Mouse (Mus musculus) limb, embryonic 12.5 days (tissue): ENCODE measurements around the gene Nav3. TPM values are rescaled to one million over a fixed set of nuclear protein-coding genes. Genes with fewer than 3 reads are reported as not detected.

Source experiments
- ATAC-seq: fragments of 200-750 bp; cut with Nextera tagmentation; 2 replicates; pipeline ENCODE4 v1.8.0; 2017; ENCODE audit warnings: low read depth, moderate TSS enrichment; ENCODE audit not compliant: insufficient number of reproducible peaks, insufficient read depth, low FRiP score, low TSS enrichment
- H3K27ac ChIP-seq: fragments of 300-500 bp; sonication (generic); 2 replicates; pipeline ENCODE4 v1.5.1; 2016; ENCODE audit warnings: mild to moderate bottlenecking, moderate library complexity
- H3K27me3 ChIP-seq: fragments of 300-500 bp; sonication (generic); 2 replicates; pipeline ENCODE4 v1.6.1; 2016; ENCODE audit warnings: mild to moderate bottlenecking, moderate library complexity
- H3K36me3 ChIP-seq: fragments of 300-500 bp; sonication (generic); 2 replicates; pipeline ENCODE4 v1.6.1; 2016; ENCODE audit warnings: mild to moderate bottlenecking, moderate library complexity
- H3K4me1 ChIP-seq: fragments of 300-500 bp; sonication (generic); replicated peaks from 2 replicates; pipeline ENCODE4 v1.6.1; 2016
- H3K4me2 ChIP-seq: fragments of 300-500 bp; sonication (generic); 2 replicates; pipeline ENCODE4 v1.6.1; 2016; ENCODE audit warnings: mild to moderate bottlenecking, moderate library complexity
- H3K4me3 ChIP-seq: fragments of 300-500 bp; sonication (generic); replicated peaks from 2 replicates; pipeline ENCODE4 v1.5.1; 2016; ENCODE audit warnings: mild to moderate bottlenecking
- H3K9ac ChIP-seq: fragments of 300-500 bp; sonication (generic); replicated peaks from 2 replicates; pipeline ENCODE4 v1.6.1; 2016; ENCODE audit warnings: mild to moderate bottlenecking, moderate library complexity
- H3K9me3 ChIP-seq: fragments of 300-500 bp; sonication (generic); 2 replicates; pipeline ENCODE4 v1.6.1; 2016; ENCODE audit warnings: mild to moderate bottlenecking, moderate library complexity
- WGBS: fragments of 180-500 bp; shearing (Covaris S2); methylation state at CpG from one replicate; pipeline ENCODE4 v1.1.7; 2016; 5-methylcytosine and 5-hydroxymethylcytosine counted together
- polyA plus RNA-seq: library from polyadenylated mRNA; unstranded; fragments of >200 nt; fragmentation: Nextera tagmentation; extraction: Ambion mirVana; gene quantifications from 2 replicates; pipeline ENCODE4 v1.2.1, GENCODE M21; 2016

The Nav3 gene
- polyA plus RNA-seq, 1 experiment from 2014 or later: 3.0 TPM

GRCm38 (mm10) chr10:109740326-109740725, 715.7 kb downstream of the Nav3 start:
- Histone ChIP-seq H3K27me3 (no peaks in the 10 kb centered on the region), H3K27ac (no peak overlapping the region), H3K4me1 (no peaks in the 10 kb centered on the region), H3K9ac (no peak overlapping the region), H3K4me2 (no peak overlapping the region), H3K9me3 (peaks cover 3% of the 10 kb centered on the region; the same call in 1 of the 2 replicates), H3K36me3 (no peaks in the 10 kb centered on the region), H3K4me3 (no peak overlapping the region)
- no peak for ATAC-seq
- WGBS: 63% methylated on average over 3 of the region's 3 CpGs

DNA sequence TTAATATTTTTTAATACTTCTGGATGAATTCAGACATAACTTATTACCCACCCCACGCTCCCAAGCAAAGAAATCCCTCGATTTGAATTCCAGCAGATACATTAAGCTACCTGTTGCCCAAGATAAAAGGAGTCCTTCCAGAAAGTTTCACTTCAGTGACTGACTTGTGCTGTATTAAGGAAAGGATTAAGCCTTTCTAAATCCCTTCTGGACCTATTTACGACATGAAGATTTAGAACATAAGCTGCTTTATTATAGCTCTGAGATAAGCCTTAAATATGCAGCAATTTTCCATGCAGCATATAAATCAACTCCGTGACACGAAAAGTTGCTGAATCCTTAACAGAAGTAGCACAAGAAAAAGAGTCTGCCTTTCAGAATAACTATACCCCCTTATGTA, 732.4 kb downstream of the Nav3 start:
- no peaks in the 10 kb centered on the region for H3K27me3 ChIP-seq
- H3K9ac ChIP-seq: no peak overlapping the region
- H3K4me1 ChIP-seq: no peaks in the 10 kb centered on the region
- no peaks in the 10 kb centered on the region for H3K9me3 ChIP-seq
- 72% methylated on average over 5 of the region's 5 CpGs for WGBS
- no peak overlapping the region for H3K4me3 ChIP-seq
- no peak overlapping the region for H3K27ac ChIP-seq
- H3K4me2 ChIP-seq: no peak overlapping the region
- no peak for ATAC-seq
- H3K36me3 ChIP-seq: no peaks in the 10 kb centered on the region

GRCm38 (mm10) chr10:109718808-109719207, 737.2 kb downstream of the Nav3 start:
- Histone ChIP-seq H3K9ac (no peak overlapping the region), H3K27me3 (no peaks in the 10 kb centered on the region), H3K36me3 (no peaks in the 10 kb centered on the region), H3K27ac (no peak overlapping the region), H3K9me3 (no peaks in the 10 kb centered on the region), H3K4me2 (no peak overlapping the region), H3K4me1 (no peaks in the 10 kb centered on the region), H3K4me3 (no peak overlapping the region)
- ATAC-seq: no peak
- 88% methylated on average over 2 of the region's 2 CpGs for WGBS

- 77% methylated on average over 5 of the region's 5 CpGs for WGBS
- no peak for ATAC-seq
- H3K36me3 ChIP-seq: no peaks in the 10 kb centered on the region
- no peaks in the 10 kb centered on the region for H3K27me3 ChIP-seq
- no peak overlapping the region for H3K9ac ChIP-seq
- no peak overlapping the region for H3K4me2 ChIP-seq
- no peaks in the 10 kb centered on the region for H3K4me1 ChIP-seq
- no peaks in the 10 kb centered on the region for H3K9me3 ChIP-seq
- no peak overlapping the region for H3K4me3 ChIP-seq
- H3K27ac ChIP-seq: no peak overlapping the region
Observed at GRCm38 (mm10) chr10:109718390-109718789, 737.6 kb downstream of the Nav3 start.

DNA sequence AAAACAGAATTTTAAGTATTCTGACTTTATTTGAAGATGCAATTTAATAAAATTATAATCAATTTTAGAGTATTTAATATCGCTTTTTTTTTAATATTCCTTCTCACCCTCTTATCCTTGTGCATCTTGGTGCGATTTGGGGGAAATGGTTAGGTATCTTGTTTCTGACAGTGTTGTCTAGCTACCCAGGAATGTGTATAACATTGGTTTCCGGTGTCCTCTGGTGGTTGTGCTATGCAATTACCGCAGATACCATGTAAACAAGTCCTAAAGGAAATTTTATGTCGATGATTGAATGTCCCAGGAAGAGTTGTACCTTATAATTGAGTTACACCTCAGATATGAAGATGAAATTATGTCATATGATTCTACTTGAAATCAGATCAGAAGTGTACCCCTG, 743.0 kb downstream of the Nav3 start:
- no peak for ATAC-seq
- no peak overlapping the region for H3K4me3 ChIP-seq
- H3K4me2 ChIP-seq: no peak overlapping the region
- H3K4me1 ChIP-seq: no peaks in the 10 kb centered on the region
- no peak overlapping the region for H3K27ac ChIP-seq
- 49% methylated on average over 5 of the region's 5 CpGs for WGBS
- no peaks in the 10 kb centered on the region for H3K36me3 ChIP-seq
- no peaks in the 10 kb centered on the region for H3K27me3 ChIP-seq
- no peak overlapping the region for H3K9ac ChIP-seq
- no peaks in the 10 kb centered on the region for H3K9me3 ChIP-seq

GRCm38 (mm10) chr10:109699771-109700335, 756.2 kb downstream of the Nav3 start:
- Histone ChIP-seq H3K4me2 (no peak overlapping the region), H3K9me3 (no peaks in the 10 kb centered on the region), H3K9ac (no peak overlapping the region), H3K4me3 (no peak overlapping the region), H3K27ac (no peak overlapping the region), H3K36me3 (no peaks in the 10 kb centered on the region), H3K4me1 (no peaks in the 10 kb centered on the region), H3K27me3 (no peaks in the 10 kb centered on the region)
- ATAC-seq: no peak
- WGBS: 68% methylated on average over 3 of the region's 3 CpGs

DNA sequence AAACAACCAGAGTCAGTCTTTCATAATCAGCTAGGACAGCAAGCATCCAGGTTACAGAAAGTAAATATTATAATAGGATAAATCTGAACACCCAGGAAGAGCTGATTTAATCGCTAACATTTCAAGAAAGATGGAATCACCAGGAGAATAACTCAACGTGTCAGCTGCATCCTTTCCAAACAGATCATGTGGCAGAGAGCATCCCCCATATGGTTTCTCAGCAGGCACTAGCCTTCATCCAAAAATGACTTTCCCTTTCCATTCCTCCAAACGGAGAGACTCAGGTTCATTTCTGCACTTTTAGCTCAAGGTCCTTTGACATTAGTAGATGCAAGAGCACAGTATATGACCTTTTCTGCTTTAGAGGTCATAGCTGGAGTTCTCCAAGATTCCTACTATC, 765.4 kb downstream of the Nav3 start:
- no peak for ATAC-seq
- H3K4me2 ChIP-seq: no peak overlapping the region
- no peaks in the 10 kb centered on the region for H3K36me3 ChIP-seq
- no peak overlapping the region for H3K27ac ChIP-seq
- no peak overlapping the region for H3K9ac ChIP-seq
- no peak overlapping the region for H3K4me3 ChIP-seq
- H3K4me1 ChIP-seq: no peaks in the 10 kb centered on the region
- no peaks in the 10 kb centered on the region for H3K27me3 ChIP-seq
- WGBS: 88% methylated on average over 3 of the region's 3 CpGs
- H3K9me3 ChIP-seq: no peaks in the 10 kb centered on the region

GRCm38 (mm10) chr10:109684109-109685056, 771.6 kb downstream of the Nav3 start:
- Histone ChIP-seq H3K9me3 (no peaks in the 10 kb centered on the region), H3K27ac (no peak overlapping the region), H3K27me3 (no peaks in the 10 kb centered on the region), H3K4me2 (peak overlapping the region; percentile 36), H3K4me3 (no peak overlapping the region), H3K36me3 (no peaks in the 10 kb centered on the region), H3K4me1 (0 out of 2 replicates have a peak, but pooled peaks cover 6% of the 10 kb centered on the region), H3K9ac (no peak overlapping the region)
- ATAC-seq: peak; percentile 90
- 52% methylated on average over 27 of the region's 27 CpGs for WGBS

- no peak for ATAC-seq
- WGBS: 82% methylated on average over 2 of the region's 2 CpGs
- Histone ChIP-seq H3K4me2 (no peak overlapping the region), H3K4me1 (no peaks in the 10 kb centered on the region), H3K36me3 (no peaks in the 10 kb centered on the region), H3K9ac (no peak overlapping the region), H3K27ac (no peak overlapping the region), H3K9me3 (no peaks in the 10 kb centered on the region), H3K4me3 (no peak overlapping the region), H3K27me3 (no peaks in the 10 kb centered on the region)
Observed at GRCm38 (mm10) chr10:109672896-109673295, 783.1 kb downstream of the Nav3 start.

GRCm38 (mm10) chr10:109667453-109667852, 788.6 kb downstream of the Nav3 start:
- H3K4me3 ChIP-seq: no peak overlapping the region
- H3K9ac ChIP-seq: no peak overlapping the region
- no peak overlapping the region for H3K4me2 ChIP-seq
- H3K27me3 ChIP-seq: no peaks in the 10 kb centered on the region
- 81% methylated on average over 4 of the region's 4 CpGs for WGBS
- no peaks in the 10 kb centered on the region for H3K36me3 ChIP-seq
- no peaks in the 10 kb centered on the region for H3K4me1 ChIP-seq
- H3K9me3 ChIP-seq: no peaks in the 10 kb centered on the region
- no peak for ATAC-seq
- H3K27ac ChIP-seq: no peak overlapping the region

DNA sequence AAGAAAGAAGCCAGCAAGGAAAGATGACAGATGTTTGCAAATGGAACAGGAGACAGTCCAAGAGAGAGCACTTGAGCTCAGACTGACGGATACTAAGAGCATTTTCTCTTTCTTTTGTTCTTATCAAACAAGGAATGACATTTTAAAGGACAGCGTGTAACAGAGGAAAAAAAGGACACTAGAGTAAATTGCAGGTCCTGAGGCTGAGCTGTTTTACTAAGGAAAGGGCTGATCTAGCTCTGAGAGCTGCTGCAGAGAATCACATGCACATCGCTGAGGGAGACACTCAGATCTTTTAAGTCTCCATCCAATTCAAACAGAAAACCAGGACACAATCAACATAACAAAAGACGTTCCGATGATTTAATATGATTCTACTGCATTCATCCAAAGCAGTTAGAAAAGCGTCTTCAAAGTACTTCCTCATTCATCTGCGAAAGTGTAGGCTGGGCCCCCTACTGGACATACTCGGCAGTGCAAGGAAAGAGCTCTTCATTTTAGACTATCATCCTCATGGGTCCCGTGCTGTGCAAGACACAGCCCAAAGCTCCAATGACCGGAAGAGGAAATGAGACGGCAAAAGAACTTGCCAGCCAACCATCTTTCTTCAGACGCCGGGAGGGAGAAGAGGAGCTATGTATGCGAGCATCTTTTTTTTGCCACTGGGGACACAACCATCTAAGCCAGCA, 791.2 kb downstream of the Nav3 start:
- 0 out of 2 replicates have a peak overlapping the region, but pooled peaks have one; percentile 13 for H3K4me3 ChIP-seq
- no peaks in the 10 kb centered on the region for H3K9me3 ChIP-seq
- no peaks in the 10 kb centered on the region for H3K27me3 ChIP-seq
- WGBS: 41% methylated on average over 14 of the region's 14 CpGs
- H3K9ac ChIP-seq: no peak overlapping the region
- peak overlapping the region; percentile 37 for H3K4me2 ChIP-seq
- H3K27ac ChIP-seq: no peak overlapping the region
- H3K36me3 ChIP-seq: no peaks in the 10 kb centered on the region
- peak; percentile 26; the same call in 1 of the 2 replicates for ATAC-seq
- no peaks in the 10 kb centered on the region for H3K4me1 ChIP-seq
